Mouse (Mus musculus): ENCODE measurements around the gene Pear1. TPM values are rescaled to one million over a fixed set of nuclear protein-coding genes. Genes with fewer than 3 reads are reported as not detected.

Gene Pear1
- polyA plus RNA-seq, 1 experiment from 2014 or later = 31.6 TPM

DNA sequence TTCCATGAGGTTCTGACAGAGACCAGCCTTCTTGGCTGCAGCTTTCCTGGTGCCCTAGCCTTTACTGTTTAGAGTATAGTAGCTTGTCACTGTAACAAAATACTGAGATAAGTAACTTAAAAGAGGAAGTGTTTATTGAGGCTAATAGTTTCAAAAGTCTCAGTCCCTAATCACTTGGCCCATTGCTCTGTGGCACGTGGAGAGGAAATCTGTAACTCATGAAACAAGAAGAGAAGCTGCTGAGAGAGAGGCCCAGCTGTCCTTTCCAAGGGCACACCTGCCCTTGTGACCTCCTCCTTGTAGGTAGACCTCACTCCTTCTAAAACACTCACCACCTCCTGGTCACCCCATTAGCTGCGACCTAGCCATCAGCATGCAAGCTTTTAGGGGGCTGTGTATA, 105.6 kb downstream of the Pear1 start:
- no peaks in the 10 kb centered on the region for H3K9me3 ChIP-seq (replicated peaks; ENCODE audit: low read length)
- H3K27ac ChIP-seq = no peak overlapping the region
- no peak overlapping the region for H3K4me3 ChIP-seq (replicated peaks; ENCODE audit: low read depth, low read length)
- TF ChIP-seq CTCF (IDR thresholded peaks at IDR 0.05; ENCODE audit: low read depth) = no peak
- peaks cover 75% of the 10 kb centered on the region for H3K36me3 ChIP-seq (ENCODE audit: insufficient read depth, low read length)
- H3K4me2 ChIP-seq (ENCODE audit: low read length) = no peak overlapping the region
- H3K9ac ChIP-seq (ENCODE audit: low read depth, low read length) = no peak overlapping the region
- no peaks in the 10 kb centered on the region for H3K4me1 ChIP-seq (replicated peaks; ENCODE audit: insufficient read depth, low read length)
- H3K27me3 ChIP-seq (ENCODE audit: insufficient read depth, low read length) = no peaks in the 10 kb centered on the region
- DNase-seq (ENCODE audit: low spot score) (no peak), ATAC-seq (replicated peaks; ENCODE audit: low FRiP score, low read depth) (no peak)
- WGBS = 77% methylated on average over 2 of the region's 2 CpGs

Other genes starting within 250 kb of the Pear1 start
- 10.7 and 11.0 TPM in 2 replicates for gene Arhgef11, start 206.7 kb downstream of the Pear1 start, polyA plus RNA-seq (2015; fragmentation: Nextera tagmentation; extraction: Ambion mirVana)
- gene Lrrc71, start 75.7 kb downstream of the Pear1 start, polyA plus RNA-seq (2015; fragmentation: Nextera tagmentation; extraction: Ambion mirVana) = 0.37 and 0.45 TPM in 2 replicates
- gene Ntrk1, start 29.1 kb downstream of the Pear1 start, polyA plus RNA-seq (2015; fragmentation: Nextera tagmentation; extraction: Ambion mirVana) = 2.1 and 2.3 TPM in 2 replicates
- 1.9 and 2.3 TPM in 2 replicates for gene Insrr, start 27.4 kb downstream of the Pear1 start, polyA plus RNA-seq (2015; fragmentation: Nextera tagmentation; extraction: Ambion mirVana)
- 0.11 TPM in 1 of 2 replicates, not detected in the other for gene Sh2d2a, start 22.4 kb upstream of the Pear1 start, polyA plus RNA-seq (2015; fragmentation: Nextera tagmentation; extraction: Ambion mirVana)
- 14.8 and 15.1 TPM in 2 replicates for gene Prcc, start 61.3 kb upstream of the Pear1 start, polyA plus RNA-seq (2015; fragmentation: Nextera tagmentation; extraction: Ambion mirVana)
- gene Hdgf, start 82.0 kb upstream of the Pear1 start, polyA plus RNA-seq (2015; fragmentation: Nextera tagmentation; extraction: Ambion mirVana) = 193 and 200 TPM in 2 replicates
- 87.2 and 88.1 TPM in 2 replicates for gene Mrpl24, start 95.2 kb upstream of the Pear1 start, polyA plus RNA-seq (2015; fragmentation: Nextera tagmentation; extraction: Ambion mirVana)
- gene Isg20l2, start 106.0 kb upstream of the Pear1 start, polyA plus RNA-seq (2015; fragmentation: Nextera tagmentation; extraction: Ambion mirVana) = 40.4 and 42.1 TPM in 2 replicates
- gene Rrnad1, start 106.4 kb upstream of the Pear1 start, polyA plus RNA-seq (2015; fragmentation: Nextera tagmentation; extraction: Ambion mirVana) = 12.1 and 12.3 TPM in 2 replicates
- gene Crabp2, start 124.4 kb upstream of the Pear1 start, polyA plus RNA-seq (2015; fragmentation: Nextera tagmentation; extraction: Ambion mirVana) = 20.1 and 20.9 TPM in 2 replicates
- 24.6 and 28.9 TPM in 2 replicates for gene Nes, start 146.8 kb upstream of the Pear1 start, polyA plus RNA-seq (2015; fragmentation: Nextera tagmentation; extraction: Ambion mirVana)
- gene Bcan, start 175.9 kb upstream of the Pear1 start, polyA plus RNA-seq (2015; fragmentation: Nextera tagmentation; extraction: Ambion mirVana) = 0.14 TPM in 1 of 2 replicates, not detected in the other
- 0.13 and 0.17 TPM in 2 replicates for gene Hapln2, start 203.3 kb upstream of the Pear1 start, polyA plus RNA-seq (2015; fragmentation: Nextera tagmentation; extraction: Ambion mirVana)
- 24.8 and 26.3 TPM in 2 replicates for gene Gpatch4, start 218.8 kb upstream of the Pear1 start, polyA plus RNA-seq (2015; fragmentation: Nextera tagmentation; extraction: Ambion mirVana)
- 161 and 173 TPM in 2 replicates for gene Naxe, start 234.2 kb upstream of the Pear1 start, polyA plus RNA-seq (2015; fragmentation: Nextera tagmentation; extraction: Ambion mirVana)